Mouse (Mus musculus): ENCODE data around the gene Epc2.

DNA sequence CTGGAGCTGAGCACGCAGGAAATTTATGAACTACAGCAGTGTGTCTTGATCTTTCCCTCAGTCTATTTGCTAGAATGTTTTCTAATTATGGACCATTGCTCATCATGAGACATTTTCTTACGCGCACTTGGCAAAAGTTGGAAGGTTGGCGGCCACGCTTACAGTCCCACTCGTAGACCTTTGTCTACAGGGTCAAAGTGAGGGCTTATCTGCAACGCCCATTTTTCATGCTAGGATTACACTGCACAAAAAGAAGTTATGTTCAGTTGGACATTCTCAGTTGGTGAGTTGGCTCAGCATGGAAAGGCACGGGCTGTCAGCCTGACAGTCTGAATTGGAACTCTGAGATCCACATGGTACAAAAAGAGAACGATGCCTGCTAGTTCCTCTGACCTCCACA is 18.1 kb upstream of the Epc2 start:
- TF ChIP-seq HCFC1 (IDR thresholded peaks at IDR 0.05; ENCODE audit: borderline replicate concordance, insufficient read depth, low read length) = no peak
- TF ChIP-seq ZC3H11A (IDR thresholded peaks at IDR 0.05; ENCODE audit: borderline replicate concordance, low read depth, low read length) = no peak

Measured in ES-E14 (cell line).